Mouse (Mus musculus) spleen, adult 2 months (tissue): ENCODE results near the gene Qrich1. TPM values are rescaled to one million over a fixed set of nuclear protein-coding genes. Genes with fewer than 3 reads are reported as not detected.

Source experiments
- DNase-seq, 2 experiments: peaks; one replicate each; pipeline versions ENCODE4 v3.0.0 to v3.0.0-alpha.2; 2012 to 2021; ENCODE audit warnings: low spot score in 2 of 2, low read depth in 1 of 2
- H3K27ac ChIP-seq: fragments of 200-500 bp; 2 replicates; pipeline ENCODE4 v1.5.1; 2012; ENCODE audit warnings: low read length, inconsistent platforms; ENCODE audit not compliant: insufficient read depth
- H3K27me3 ChIP-seq: fragments of 200-500 bp; 2 replicates; pipeline ENCODE4 v1.6.1; 2012; ENCODE audit warnings: mild to moderate bottlenecking, moderate library complexity, low read length, inconsistent platforms; ENCODE audit not compliant: control insufficient read depth, insufficient read depth
- H3K36me3 ChIP-seq: fragments of 200-500 bp; 2 replicates; pipeline ENCODE4 v1.6.1; 2012; ENCODE audit warnings: mild to moderate bottlenecking, low read length, inconsistent platforms; ENCODE audit not compliant: control insufficient read depth, insufficient read depth
- H3K4me1 ChIP-seq: fragments of 200-500 bp; 2 replicates; pipeline ENCODE4 v1.6.1; 2011; ENCODE audit warnings: inconsistent platforms; ENCODE audit not compliant: control insufficient read depth, insufficient read depth, insufficient read length
- H3K4me3 ChIP-seq: fragments of 200-500 bp; 2 replicates; pipeline ENCODE4 v1.5.1; 2011; ENCODE audit warnings: mild to moderate bottlenecking, inconsistent platforms; ENCODE audit not compliant: insufficient read depth, insufficient read length; ENCODE audit errors: extremely low read depth
- CTCF ChIP-seq: fragments of 200-500 bp; IDR thresholded peaks from 2 replicates; pipeline ENCODE4 v1.5.1; 2011; ENCODE audit warnings: mild to moderate bottlenecking, inconsistent platforms; ENCODE audit not compliant: insufficient read depth, insufficient read length, insufficient replicate concordance; ENCODE audit errors: extremely low read depth
- POLR2A ChIP-seq: fragments of 200-500 bp; IDR thresholded peaks from 2 replicates; pipeline ENCODE4 v1.6.1; 2011; ENCODE audit warnings: low read depth, low read length, inconsistent platforms
- WGBS: fragments of 180-500 bp; shearing (Covaris S2); methylation state at CpG from one replicate; pipeline ENCODE4 v1.1.7; 2018; 5-methylcytosine and 5-hydroxymethylcytosine counted together
- polyA plus RNA-seq: library from polyadenylated mRNA; depleted of rRNA; stranded (reverse); fragments of >200 nt; gene quantifications from 2 replicates; pipeline ENCODE4 v1.2.3, GENCODE M21; 2012

The Qrich1 gene
- polyA plus RNA-seq, 1 experiment, result 76.7 TPM

GRCm38 (mm10) chr9:108486973-108487530 is 29.6 kb upstream of the Qrich1 start:
- Histone ChIP-seq H3K36me3 (no peaks in the 10 kb centered on the region), H3K4me1 (peaks cover 8% of the 10 kb centered on the region; the same call in 1 of the 2 replicates), H3K27ac (no peak overlapping the region), H3K4me3 (no peak overlapping the region), H3K27me3 (no peaks in the 10 kb centered on the region)
- WGBS, result 93% methylated on average over 8 of the region's 8 CpGs
- TF ChIP-seq POLR2A (no peak), CTCF (no peak)
- DNase-seq, result no peak

GRCm38 (mm10) chr9:108488403-108488802 is 28.2 kb upstream of the Qrich1 start:
- 92% methylated on average over 17 of the region's 17 CpGs for WGBS
- no peak for TF ChIP-seq POLR2A
- TF ChIP-seq CTCF, result no peak
- DNase-seq, result no peak
- Histone ChIP-seq H3K36me3 (peaks cover 7% of the 10 kb centered on the region), H3K4me1 (peaks cover 12% of the 10 kb centered on the region; the same call in 1 of the 2 replicates), H3K4me3 (no peak overlapping the region), H3K27ac (no peak overlapping the region), H3K27me3 (no peaks in the 10 kb centered on the region)

- Histone ChIP-seq H3K27me3 (no peaks in the 10 kb centered on the region), H3K27ac (peak overlapping the region; percentile 87; the same call in 1 of the 2 replicates)
Measured at GRCm38 (mm10) chr9:108489215-108489614, 27.4 kb upstream of the Qrich1 start.

GRCm38 (mm10) chr9:108489702-108490558 is 26.7 kb upstream of the Qrich1 start:
- no peak for DNase-seq
- TF ChIP-seq CTCF (no peak), POLR2A (no peak)
- WGBS, result 44% methylated on average over 26 of the region's 26 CpGs
- peak overlapping the region; percentile 78 for H3K4me3 ChIP-seq
- H3K27ac ChIP-seq, result peak overlapping the region; percentile 87
- no peaks in the 10 kb centered on the region for H3K27me3 ChIP-seq
- peaks cover 12% of the 10 kb centered on the region; the same call in 1 of the 2 replicates for H3K4me1 ChIP-seq
- H3K36me3 ChIP-seq, result peaks cover 21% of the 10 kb centered on the region

More at GRCm38 (mm10) chr9:108489215-108489614, 27.4 kb upstream of the Qrich1 start:
- Histone ChIP-seq H3K4me3 (no peak overlapping the region), H3K4me1 (peaks cover 12% of the 10 kb centered on the region; the same call in 1 of the 2 replicates), H3K36me3 (peaks cover 14% of the 10 kb centered on the region)
- no peak for DNase-seq
- TF ChIP-seq POLR2A, result no peak
- TF ChIP-seq CTCF, result no peak
- WGBS, result 92% methylated on average over 20 of the region's 20 CpGs

- H3K4me3 ChIP-seq, result peak within 1 kb of the TSS; percentile 78
- no peak for TF ChIP-seq CTCF
- TF ChIP-seq POLR2A, result peak; percentile 49; the same call in 1 of the 2 replicates
- H3K27me3 ChIP-seq, result no peaks in the 10 kb centered on the region
- H3K27ac ChIP-seq, result peak within 1 kb of the TSS; percentile 87
- under 1% methylated on average over 69 of the region's 69 CpGs for WGBS
- peaks cover 12% of the 10 kb centered on the region; the same call in 1 of the 2 replicates for H3K4me1 ChIP-seq
- peaks cover 28% of the 10 kb centered on the region for H3K36me3 ChIP-seq
- DNase-seq, result peak; percentile 92 to 93
Measured at GRCm38 (mm10) chr9:108490559-108491285, 25.9 kb upstream of the Qrich1 start, which contains the start of gene Usp19. Gene Usp19 (plus strand): TSS chr9:108490602.

GRCm38 (mm10) chr9:108491286-108491580 is 25.4 kb upstream of the Qrich1 start:
- no peak for DNase-seq

More at GRCm38 (mm10) chr9:108491286-108491580, 25.4 kb upstream of the Qrich1 start:
- 3% methylated on average over 12 of the region's 12 CpGs for WGBS
- H3K27me3 ChIP-seq, result no peaks in the 10 kb centered on the region
- TF ChIP-seq POLR2A (no peak), CTCF (no peak)
- peaks cover 12% of the 10 kb centered on the region; the same call in 1 of the 2 replicates for H3K4me1 ChIP-seq
- peak overlapping the region; percentile 87 for H3K27ac ChIP-seq
- peaks cover 33% of the 10 kb centered on the region for H3K36me3 ChIP-seq
- peak overlapping the region; percentile 78 for H3K4me3 ChIP-seq
